Mouse (Mus musculus): ENCODE measurements around the gene Polk. TPM values are rescaled to one million over a fixed set of nuclear protein-coding genes. Genes with fewer than 3 reads are reported as not detected.
A peak's percentile ranks its signal among the peaks of the same experiment; 100 is the strongest.

The Polk gene
- polyA plus RNA-seq, 1 experiment from 2014 or later = 6.7 TPM

DNA sequence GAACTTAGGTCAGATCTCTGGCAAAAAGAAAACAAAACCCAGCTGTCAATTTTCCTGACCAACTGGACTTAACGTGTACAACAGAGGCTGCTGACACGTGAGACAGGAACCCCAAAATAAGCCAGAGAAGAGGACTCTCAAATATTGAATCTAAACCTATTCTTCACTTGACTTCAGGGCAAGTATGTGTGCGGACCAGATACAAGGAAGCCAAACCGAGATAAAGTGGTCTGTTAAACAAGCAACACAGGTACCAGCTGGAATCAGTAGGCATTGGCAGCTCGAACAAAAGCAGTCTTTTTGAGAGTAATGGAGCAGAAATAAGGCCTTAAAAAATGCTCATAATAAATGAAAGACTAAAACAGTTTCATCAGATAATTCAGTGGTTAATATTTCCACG is 25.6 kb upstream of the Polk start:
- H3K9me3 ChIP-seq (ENCODE audit: control insufficient read depth, low read length) = no peaks in the 10 kb centered on the region
- 70% methylated on average over 6 of the region's 6 CpGs for WGBS
- H3K27ac ChIP-seq (ENCODE audit: low read depth, low read length) = no peak overlapping the region
- no peaks in the 10 kb centered on the region for H3K27me3 ChIP-seq (ENCODE audit: control insufficient read depth, insufficient read depth, low read length)
- DNase-seq (ENCODE audit: low spot score) (no peak), ATAC-seq (ENCODE audit: insufficient read depth, low FRiP score, low TSS enrichment) (no peak)
- H3K4me1 ChIP-seq (ENCODE audit: control insufficient read depth, insufficient read depth, low read length) = no peaks in the 10 kb centered on the region
- no peak overlapping the region for H3K4me3 ChIP-seq (ENCODE audit: low read depth, low read length)
- no peak overlapping the region for H3K9ac ChIP-seq (ENCODE audit: low read length)
- no peaks in the 10 kb centered on the region for H3K36me3 ChIP-seq (ENCODE audit: control insufficient read depth, insufficient read depth, low read length)
- no peak overlapping the region for H3K4me2 ChIP-seq (ENCODE audit: low read depth)

DNA sequence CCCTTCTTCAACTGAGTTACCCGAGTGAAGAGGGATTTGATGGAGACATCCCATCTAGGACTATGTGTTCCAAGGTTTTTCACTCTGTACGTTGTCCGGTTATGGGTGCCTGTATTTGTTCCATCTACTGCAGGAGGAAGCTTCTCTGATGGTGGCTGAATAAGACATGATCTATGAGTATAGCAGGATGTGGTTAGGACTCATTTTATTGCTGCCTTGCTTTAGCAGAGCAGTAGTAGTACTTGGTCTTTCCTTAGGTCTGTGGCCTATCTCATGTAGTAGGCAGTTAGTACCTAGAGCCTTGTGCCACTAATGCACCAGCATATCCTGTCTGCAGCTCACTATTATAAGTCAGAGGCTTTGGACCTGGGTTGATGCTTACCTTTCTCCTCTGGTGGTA is 12.7 kb upstream of the Polk start:
- WGBS = 99% methylated on average over 3 of the region's 3 CpGs
- ATAC-seq (ENCODE audit: insufficient read depth, low FRiP score, low TSS enrichment) (no peak), DNase-seq (ENCODE audit: low spot score) (no peak)
- Histone ChIP-seq H3K27ac (ENCODE audit: low read depth, low read length) (no peak overlapping the region), H3K9me3 (ENCODE audit: control insufficient read depth, low read length) (no peaks in the 10 kb centered on the region), H3K36me3 (ENCODE audit: control insufficient read depth, insufficient read depth, low read length) (no peaks in the 10 kb centered on the region), H3K27me3 (ENCODE audit: control insufficient read depth, insufficient read depth, low read length) (no peaks in the 10 kb centered on the region), H3K4me3 (ENCODE audit: low read depth, low read length) (no peak overlapping the region), H3K9ac (ENCODE audit: low read length) (no peak overlapping the region), H3K4me1 (ENCODE audit: control insufficient read depth, insufficient read depth, low read length) (no peaks in the 10 kb centered on the region), H3K4me2 (ENCODE audit: low read depth) (no peak overlapping the region)

DNA sequence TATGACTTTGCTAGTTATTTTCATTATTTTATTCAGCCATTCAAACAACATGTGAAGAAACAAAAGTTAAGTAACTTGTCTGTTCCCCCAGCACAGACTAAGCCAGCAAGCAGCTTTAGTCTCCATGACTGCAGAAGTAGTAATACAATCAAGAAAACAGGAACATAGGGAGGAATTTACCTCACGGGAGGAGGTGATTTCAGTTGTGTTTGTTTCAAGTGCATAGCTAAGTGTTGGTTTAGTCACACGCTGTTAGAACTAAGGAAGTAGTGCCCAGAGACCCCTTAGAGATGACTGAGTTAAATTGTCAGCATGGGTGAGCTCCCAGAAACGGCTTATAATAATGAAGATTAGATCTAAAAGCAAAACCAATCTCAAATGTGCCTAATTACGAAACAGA is 5.6 kb upstream of the Polk start:
- Histone ChIP-seq H3K4me2 (ENCODE audit: low read depth) (no peak overlapping the region), H3K9ac (ENCODE audit: low read length) (no peak overlapping the region), H3K36me3 (ENCODE audit: control insufficient read depth, insufficient read depth, low read length) (no peaks in the 10 kb centered on the region), H3K9me3 (ENCODE audit: control insufficient read depth, low read length) (no peaks in the 10 kb centered on the region), H3K4me3 (ENCODE audit: low read depth, low read length) (no peak overlapping the region), H3K27ac (ENCODE audit: low read depth, low read length) (no peak overlapping the region), H3K4me1 (ENCODE audit: control insufficient read depth, insufficient read depth, low read length) (no peaks in the 10 kb centered on the region), H3K27me3 (ENCODE audit: control insufficient read depth, insufficient read depth, low read length) (no peaks in the 10 kb centered on the region)
- 74% methylated on average over 4 of the region's 4 CpGs for WGBS
- no peak for DNase-seq (ENCODE audit: low spot score)
- no peak for ATAC-seq (ENCODE audit: insufficient read depth, low FRiP score, low TSS enrichment)

DNA sequence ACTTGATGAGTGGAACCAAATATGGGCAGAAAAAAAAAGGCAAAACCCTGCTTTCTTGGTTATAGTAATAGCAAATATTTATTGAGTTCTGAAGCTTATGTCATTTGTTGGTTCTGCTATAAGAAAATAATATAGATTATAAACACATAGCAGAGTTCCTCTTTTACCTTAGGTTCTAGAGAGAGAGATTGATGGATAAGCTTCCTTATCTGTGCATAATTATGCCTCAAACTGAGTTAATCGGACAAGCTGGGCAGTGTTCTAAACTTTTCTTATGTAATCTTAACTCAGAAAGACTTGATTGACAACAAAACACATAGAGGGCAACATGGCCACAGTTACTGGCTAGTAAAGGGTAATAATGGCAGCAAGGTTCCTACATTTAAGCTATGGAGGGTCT is 4.9 kb upstream of the Polk start:
- no peak overlapping the region for H3K4me2 ChIP-seq (ENCODE audit: low read depth)
- no peaks in the 10 kb centered on the region for H3K27me3 ChIP-seq (ENCODE audit: control insufficient read depth, insufficient read depth, low read length)
- H3K9ac ChIP-seq (ENCODE audit: low read length) = no peak overlapping the region
- 92% methylated on average over 1 of the region's 1 CpGs for WGBS
- H3K4me3 ChIP-seq (ENCODE audit: low read depth, low read length) = no peak overlapping the region
- H3K4me1 ChIP-seq (ENCODE audit: control insufficient read depth, insufficient read depth, low read length) = no peaks in the 10 kb centered on the region
- H3K36me3 ChIP-seq (ENCODE audit: control insufficient read depth, insufficient read depth, low read length) = no peaks in the 10 kb centered on the region
- ATAC-seq (ENCODE audit: insufficient read depth, low FRiP score, low TSS enrichment) = no peak
- no peak overlapping the region for H3K27ac ChIP-seq (ENCODE audit: low read depth, low read length)
- no peak for DNase-seq (ENCODE audit: low spot score)
- H3K9me3 ChIP-seq (ENCODE audit: control insufficient read depth, low read length) = no peaks in the 10 kb centered on the region

DNA sequence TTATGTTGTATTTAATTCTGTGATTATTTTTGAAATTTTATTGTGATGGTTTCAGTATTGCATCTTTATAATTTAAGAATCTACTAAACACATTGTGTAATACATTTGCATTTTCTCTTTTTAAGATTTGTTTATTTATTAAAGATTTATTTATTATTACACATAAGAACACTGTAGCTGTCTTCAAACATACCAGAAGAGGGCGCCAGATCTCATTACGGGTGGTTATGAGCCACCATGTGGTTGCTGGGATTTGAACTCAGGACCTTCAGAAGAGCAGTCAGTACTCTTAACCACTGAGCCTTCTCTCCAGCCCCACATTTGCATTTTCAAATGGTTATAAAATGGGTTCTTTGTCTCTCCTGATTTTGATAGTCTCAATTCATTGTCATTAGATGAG is 2.1 kb upstream of the Polk start:
- no peak for DNase-seq (ENCODE audit: low spot score)
- Histone ChIP-seq H3K36me3 (ENCODE audit: control insufficient read depth, insufficient read depth, low read length) (no peaks in the 10 kb centered on the region), H3K4me3 (ENCODE audit: low read depth, low read length) (no peak overlapping the region), H3K4me2 (ENCODE audit: low read depth) (no peak overlapping the region), H3K27me3 (ENCODE audit: control insufficient read depth, insufficient read depth, low read length) (no peaks in the 10 kb centered on the region), H3K9me3 (ENCODE audit: control insufficient read depth, low read length) (no peaks in the 10 kb centered on the region), H3K4me1 (ENCODE audit: control insufficient read depth, insufficient read depth, low read length) (no peaks in the 10 kb centered on the region), H3K27ac (ENCODE audit: low read depth, low read length) (no peak overlapping the region), H3K9ac (ENCODE audit: low read length) (no peak overlapping the region)
- no peak for ATAC-seq (ENCODE audit: insufficient read depth, low FRiP score, low TSS enrichment)
- WGBS = 83% methylated on average over 2 of the region's 2 CpGs

DNA sequence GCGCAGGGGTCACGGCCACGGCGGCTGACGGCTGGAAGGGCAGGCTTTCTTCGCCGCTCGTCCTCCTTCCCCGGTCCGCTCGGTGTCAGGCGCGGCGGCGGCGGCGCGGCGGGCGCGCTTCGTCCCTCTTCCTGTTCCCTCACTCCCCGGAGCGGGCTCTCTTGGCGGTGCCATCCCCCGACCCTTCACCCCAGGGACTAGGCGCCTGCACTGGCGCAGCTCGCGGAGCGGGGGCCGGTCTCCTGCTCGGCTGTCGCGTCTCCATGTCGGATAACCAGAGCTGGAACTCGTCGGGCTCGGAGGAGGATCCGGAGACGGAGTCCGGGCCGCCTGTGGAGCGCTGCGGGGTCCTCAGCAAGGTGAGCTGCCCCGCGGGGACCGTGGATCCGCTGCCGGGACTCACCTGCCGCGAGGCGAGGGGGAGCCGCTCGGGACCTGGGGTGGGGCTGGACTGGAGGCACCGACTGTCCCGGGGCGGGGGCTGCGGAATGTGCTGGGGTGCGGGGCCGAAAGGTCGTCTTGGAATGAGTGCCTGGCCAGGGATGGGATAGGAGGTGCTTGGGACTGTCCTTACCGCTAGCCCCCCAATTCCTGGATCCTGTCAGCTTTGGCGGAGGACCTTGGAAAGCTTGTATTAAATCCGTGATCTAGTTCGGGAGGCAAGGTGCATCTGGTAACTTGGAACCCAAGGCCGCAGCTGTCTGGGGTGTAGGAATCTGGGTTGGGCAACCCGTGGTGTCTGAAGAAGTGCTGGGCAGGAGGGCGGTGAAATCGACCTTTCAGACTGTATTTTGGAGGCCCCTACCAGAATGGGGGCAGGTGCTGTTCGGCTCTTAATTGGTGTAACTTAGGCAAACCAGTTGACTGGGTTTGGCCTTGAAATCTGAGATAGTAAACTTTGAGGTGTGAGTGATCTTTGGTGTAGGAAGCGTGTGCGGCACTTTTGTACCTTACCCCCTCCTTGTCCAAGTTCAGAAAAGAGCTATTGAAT is 817 bp upstream of the Polk start:
- Histone ChIP-seq H3K27ac (ENCODE audit: low read depth, low read length) (peak overlapping the region; percentile 86), H3K9me3 (ENCODE audit: control insufficient read depth, low read length) (no peaks in the 10 kb centered on the region), H3K4me2 (ENCODE audit: low read depth) (peak overlapping the region; percentile 85), H3K9ac (ENCODE audit: low read length) (peak overlapping the region; percentile 92), H3K36me3 (ENCODE audit: control insufficient read depth, insufficient read depth, low read length) (no peaks in the 10 kb centered on the region), H3K27me3 (ENCODE audit: control insufficient read depth, insufficient read depth, low read length) (no peaks in the 10 kb centered on the region), H3K4me3 (ENCODE audit: low read depth, low read length) (peak overlapping the region; percentile 95), H3K4me1 (ENCODE audit: control insufficient read depth, insufficient read depth, low read length) (no peaks in the 10 kb centered on the region)
- peak; percentile 72 for ATAC-seq (ENCODE audit: insufficient read depth, low FRiP score, low TSS enrichment)
- WGBS = 1% methylated on average over 55 of the region's 73 CpGs
- DNase-seq (ENCODE audit: low spot score) = no peak

DNA sequence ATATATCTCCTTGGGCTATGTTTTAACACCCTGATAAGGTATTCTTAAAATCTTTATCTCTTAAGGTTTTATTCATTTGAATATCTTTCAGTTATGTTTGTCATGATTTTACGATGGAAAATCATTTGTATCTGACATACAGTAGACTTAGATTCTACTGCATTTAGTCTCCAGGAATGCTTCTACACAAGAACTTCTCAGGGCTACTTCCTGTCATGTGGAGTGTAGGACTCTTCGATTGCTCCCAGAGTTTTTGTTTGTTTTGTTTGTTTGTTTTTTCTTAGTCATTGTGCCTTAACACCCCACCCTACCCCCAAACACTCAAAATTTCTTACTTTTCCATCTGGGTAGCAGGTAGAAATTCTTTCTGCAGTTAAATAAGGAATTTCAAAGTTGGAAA is 998 bp downstream of the Polk start:
- ATAC-seq (ENCODE audit: insufficient read depth, low FRiP score, low TSS enrichment) (no peak), DNase-seq (ENCODE audit: low spot score) (no peak)
- Histone ChIP-seq H3K27ac (ENCODE audit: low read depth, low read length) (no peak overlapping the region), H3K9ac (ENCODE audit: low read length) (no peak overlapping the region), H3K36me3 (ENCODE audit: control insufficient read depth, insufficient read depth, low read length) (no peaks in the 10 kb centered on the region), H3K4me1 (ENCODE audit: control insufficient read depth, insufficient read depth, low read length) (no peaks in the 10 kb centered on the region), H3K9me3 (ENCODE audit: control insufficient read depth, low read length) (no peaks in the 10 kb centered on the region), H3K4me3 (ENCODE audit: low read depth, low read length) (no peak overlapping the region), H3K4me2 (ENCODE audit: low read depth) (peak overlapping the region; percentile 49; the same call in 1 of the 2 replicates), H3K27me3 (ENCODE audit: control insufficient read depth, insufficient read depth, low read length) (no peaks in the 10 kb centered on the region)
- WGBS = 51% methylated on average over 2 of the region's 2 CpGs

DNA sequence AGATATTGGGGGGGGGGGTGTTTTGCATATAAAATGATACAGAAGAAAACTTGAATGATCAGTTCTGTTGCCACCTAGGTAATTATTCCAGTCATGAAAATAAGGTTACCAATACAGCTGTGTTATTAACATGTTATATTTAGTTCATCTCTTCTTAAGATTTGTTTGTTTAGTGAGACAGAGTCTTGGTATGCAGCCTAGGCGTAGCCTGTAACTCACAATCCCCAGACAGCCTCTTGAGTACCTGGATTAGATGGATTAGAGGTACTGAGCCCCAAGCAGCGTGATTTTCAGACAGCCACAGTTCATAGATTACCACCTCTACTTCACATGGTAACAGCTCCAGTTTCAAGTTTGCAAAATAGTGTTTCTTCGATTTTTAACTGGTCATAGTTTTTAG is 4.3 kb downstream of the Polk start:
- Histone ChIP-seq H3K4me1 (ENCODE audit: control insufficient read depth, insufficient read depth, low read length) (no peaks in the 10 kb centered on the region), H3K27me3 (ENCODE audit: control insufficient read depth, insufficient read depth, low read length) (no peaks in the 10 kb centered on the region), H3K36me3 (ENCODE audit: control insufficient read depth, insufficient read depth, low read length) (no peaks in the 10 kb centered on the region), H3K9me3 (ENCODE audit: control insufficient read depth, low read length) (no peaks in the 10 kb centered on the region), H3K9ac (ENCODE audit: low read length) (no peak overlapping the region), H3K4me2 (ENCODE audit: low read depth) (no peak overlapping the region), H3K27ac (ENCODE audit: low read depth, low read length) (no peak overlapping the region), H3K4me3 (ENCODE audit: low read depth, low read length) (no peak overlapping the region)
- DNase-seq (ENCODE audit: low spot score) = no peak
- no peak for ATAC-seq (ENCODE audit: insufficient read depth, low FRiP score, low TSS enrichment)
- 89% methylated on average over 3 of the region's 3 CpGs for WGBS
